Mouse (Mus musculus) liver, embryonic 12.5 days (tissue): Measurements from ENCODE around the gene Vstm2l. TPM values are rescaled to one million over a fixed set of nuclear protein-coding genes. Genes with fewer than 3 reads are reported as not detected.

Experiments
- ATAC-seq: fragments of 200-750 bp; cut with Nextera tagmentation; 2 replicates; pipeline ENCODE4 v1.8.0; 2017; ENCODE audit warnings: moderate number of reproducible peaks, mild to moderate bottlenecking, moderate library complexity
- H3K27ac ChIP-seq: fragments of 300-500 bp; sonication (generic); 2 replicates; pipeline ENCODE4 v1.5.1; 2016; ENCODE audit warnings: mild to moderate bottlenecking
- H3K27me3 ChIP-seq: fragments of 300-500 bp; sonication (generic); replicated peaks from 2 replicates; pipeline ENCODE4 v1.6.1; 2016; ENCODE audit warnings: mild to moderate bottlenecking, moderate library complexity
- H3K36me3 ChIP-seq: fragments of 300-500 bp; sonication (generic); 2 replicates; pipeline ENCODE4 v1.6.1; 2016; ENCODE audit warnings: mild to moderate bottlenecking, moderate library complexity
- H3K4me1 ChIP-seq: fragments of 300-500 bp; sonication (generic); 2 replicates; pipeline ENCODE4 v1.6.1; 2016
- H3K4me2 ChIP-seq: fragments of 300-500 bp; sonication (generic); 2 replicates; pipeline ENCODE4 v1.6.1; 2016; ENCODE audit warnings: mild to moderate bottlenecking, moderate library complexity
- H3K4me3 ChIP-seq: fragments of 300-500 bp; sonication (generic); 2 replicates; pipeline ENCODE4 v1.5.1; 2016; ENCODE audit warnings: mild to moderate bottlenecking, moderate library complexity
- H3K9ac ChIP-seq: fragments of 300-500 bp; sonication (generic); 2 replicates; pipeline ENCODE4 v1.6.1; 2016; ENCODE audit warnings: mild to moderate bottlenecking, moderate library complexity
- H3K9me3 ChIP-seq: fragments of 300-500 bp; sonication (generic); replicated peaks from 2 replicates; pipeline ENCODE4 v1.6.1; 2016; ENCODE audit warnings: mild to moderate bottlenecking, moderate library complexity
- WGBS: fragments of 180-500 bp; shearing (Covaris S2); methylation state at CpG from one replicate; pipeline ENCODE4 v1.1.7; 2016; ENCODE audit not compliant: insufficient replicate concordance; 5-methylcytosine and 5-hydroxymethylcytosine counted together
- polyA plus RNA-seq: library from polyadenylated mRNA; unstranded; fragments of >200 nt; fragmentation: Nextera tagmentation; extraction: Ambion mirVana; gene quantifications from 2 replicates; pipeline ENCODE4 v1.2.1, GENCODE M21; 2016

The Vstm2l gene
- polyA plus RNA-seq, 1 experiment from 2014 or later, result not detected

DNA sequence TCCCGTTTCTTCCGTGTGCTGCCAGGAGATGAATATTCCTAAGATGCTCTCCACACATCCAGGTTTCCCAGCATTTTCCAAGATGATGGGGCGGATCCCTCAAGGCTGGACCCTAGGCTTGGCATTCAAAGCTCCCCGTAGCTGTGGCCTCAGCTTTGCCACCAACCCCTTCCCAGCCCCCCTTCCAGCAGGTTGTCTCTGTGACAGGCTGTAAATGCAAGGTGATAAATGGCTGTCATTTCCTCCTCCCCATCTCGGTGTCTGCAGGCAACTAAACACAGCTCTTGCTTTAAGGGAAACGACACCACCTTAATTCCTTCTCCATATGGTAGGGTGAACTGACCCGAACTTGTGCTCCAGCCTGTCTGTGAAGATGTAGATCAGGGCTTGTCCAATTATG lies 61.1 kb downstream of the Vstm2l start:
- Histone ChIP-seq H3K9ac (no peak overlapping the region), H3K36me3 (0 out of 2 replicates have a peak, but pooled peaks cover 1% of the 10 kb centered on the region), H3K27me3 (peaks cover 44% of the 10 kb centered on the region), H3K4me1 (no peaks in the 10 kb centered on the region), H3K4me3 (no peak overlapping the region), H3K4me2 (no peak overlapping the region), H3K27ac (no peak overlapping the region), H3K9me3 (no peaks in the 10 kb centered on the region)
- ATAC-seq, result no peak
- WGBS, result 5% methylated on average over 7 of the region's 7 CpGs

DNA sequence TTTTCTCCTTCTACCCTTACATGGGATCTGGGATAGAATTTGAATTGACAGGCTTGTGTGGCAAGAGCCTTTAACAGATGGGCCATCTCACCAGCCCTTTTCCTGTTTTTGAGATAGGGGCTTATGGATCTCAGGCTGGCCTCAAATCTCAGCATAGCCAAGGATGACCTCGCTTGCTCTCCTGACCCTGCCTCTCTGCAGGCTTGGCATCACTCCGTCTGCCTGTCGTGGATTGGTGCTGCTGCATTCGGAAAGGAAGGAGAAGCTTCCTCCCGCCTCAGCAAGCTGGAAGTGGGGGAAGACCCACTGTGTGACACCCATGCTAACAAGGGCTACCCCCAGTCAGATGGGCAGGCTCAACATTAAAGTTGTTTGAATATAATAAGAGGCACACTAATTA lies 64.8 kb downstream of the Vstm2l start:
- 52% methylated on average over 5 of the region's 5 CpGs for WGBS
- ATAC-seq, result no peak

DNA sequence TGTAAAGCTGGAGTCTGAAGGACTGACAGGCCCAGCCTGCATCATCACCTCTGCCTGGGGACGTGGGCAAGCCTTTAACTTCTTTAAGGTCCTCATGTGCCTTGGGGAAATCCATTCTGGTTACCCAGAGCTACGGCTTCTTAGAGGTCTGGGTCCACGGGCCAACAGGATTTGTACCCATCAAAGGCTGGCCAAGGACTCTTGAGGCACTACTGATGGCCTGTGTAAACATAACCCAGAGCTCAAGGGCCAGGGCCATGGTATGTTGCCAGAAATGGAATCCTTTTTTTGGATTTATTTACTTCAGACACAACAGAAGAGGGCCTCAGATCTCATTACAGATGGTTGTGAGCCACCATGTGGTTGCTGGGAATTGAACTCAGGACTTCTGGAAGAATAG lies 68.3 kb downstream of the Vstm2l start:
- WGBS, result 82% methylated on average over 3 of the region's 3 CpGs

More for the DNA sequence above, 64.8 kb downstream of the Vstm2l start:
- no peak overlapping the region for H3K4me2 ChIP-seq
- peaks cover 23% of the 10 kb centered on the region for H3K36me3 ChIP-seq
- no peak overlapping the region for H3K4me3 ChIP-seq
- H3K27me3 ChIP-seq, result peaks cover 31% of the 10 kb centered on the region
- H3K4me1 ChIP-seq, result no peaks in the 10 kb centered on the region
- H3K9me3 ChIP-seq, result no peaks in the 10 kb centered on the region
- H3K27ac ChIP-seq, result no peak overlapping the region
- H3K9ac ChIP-seq, result no peak overlapping the region

DNA sequence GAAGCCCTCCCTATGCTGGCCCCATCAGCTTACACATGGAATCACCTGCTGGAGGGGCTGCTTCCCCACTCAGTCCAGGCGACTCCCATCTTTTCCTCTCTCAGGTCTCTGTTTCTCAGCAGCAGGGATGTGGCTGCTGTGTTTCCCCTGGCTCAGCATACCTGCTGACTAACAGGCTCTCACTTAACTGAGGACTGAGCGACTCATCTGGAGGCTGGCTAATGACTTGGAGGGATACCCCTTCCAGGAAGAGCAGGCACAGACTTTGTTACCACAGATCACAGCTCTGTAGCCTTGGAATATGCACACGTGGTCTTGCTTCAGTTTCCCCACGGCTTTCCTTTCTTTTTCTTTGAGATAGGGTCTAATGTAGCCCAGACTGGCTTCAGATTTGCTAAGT lies 68.8 kb downstream of the Vstm2l start:
- no peaks in the 10 kb centered on the region for H3K9me3 ChIP-seq
- no peak overlapping the region for H3K4me3 ChIP-seq
- no peaks in the 10 kb centered on the region for H3K27me3 ChIP-seq
- H3K4me1 ChIP-seq, result no peaks in the 10 kb centered on the region
- H3K27ac ChIP-seq, result no peak overlapping the region
- no peak for ATAC-seq
- no peak overlapping the region for H3K4me2 ChIP-seq
- no peak overlapping the region for H3K9ac ChIP-seq
- peaks cover 51% of the 10 kb centered on the region for H3K36me3 ChIP-seq
- 74% methylated on average over 4 of the region's 4 CpGs for WGBS

More for the DNA sequence above, 68.3 kb downstream of the Vstm2l start:
- 0 out of 2 replicates have a peak, but pooled peaks cover under 1% of the 10 kb centered on the region for H3K27me3 ChIP-seq
- H3K9ac ChIP-seq, result no peak overlapping the region
- H3K4me3 ChIP-seq, result no peak overlapping the region
- H3K9me3 ChIP-seq, result no peaks in the 10 kb centered on the region
- no peak overlapping the region for H3K4me2 ChIP-seq
- no peak for ATAC-seq
- H3K4me1 ChIP-seq, result no peaks in the 10 kb centered on the region
- H3K36me3 ChIP-seq, result peaks cover 47% of the 10 kb centered on the region
- H3K27ac ChIP-seq, result no peak overlapping the region

DNA sequence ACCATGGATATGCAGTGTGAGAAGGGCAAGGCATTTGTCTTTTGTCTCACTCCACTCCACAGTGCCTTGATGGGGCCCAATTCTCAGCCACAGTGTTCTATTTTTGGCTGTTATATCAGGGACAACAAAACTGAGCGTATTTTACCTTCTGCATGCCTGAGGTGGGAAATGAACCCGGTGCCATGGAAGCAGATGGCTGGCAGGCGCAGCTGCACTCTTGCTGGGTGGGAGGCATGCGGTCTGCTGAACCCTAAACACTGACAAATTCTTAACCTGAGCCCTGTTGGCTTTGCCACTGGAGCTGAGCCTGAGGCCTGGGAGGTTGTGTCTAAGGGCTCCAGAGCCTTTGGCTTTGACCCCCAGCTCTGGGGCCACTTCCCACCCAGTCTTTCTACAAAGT lies 71.2 kb downstream of the Vstm2l start:
- H3K4me2 ChIP-seq, result no peak overlapping the region
- H3K27ac ChIP-seq, result no peak overlapping the region
- 82% methylated on average over 4 of the region's 4 CpGs for WGBS
- H3K4me3 ChIP-seq, result no peak overlapping the region
- H3K9ac ChIP-seq, result no peak overlapping the region
- no peaks in the 10 kb centered on the region for H3K27me3 ChIP-seq
- peaks cover 72% of the 10 kb centered on the region for H3K36me3 ChIP-seq
- H3K4me1 ChIP-seq, result no peaks in the 10 kb centered on the region
- ATAC-seq, result no peak
- H3K9me3 ChIP-seq, result no peaks in the 10 kb centered on the region

DNA sequence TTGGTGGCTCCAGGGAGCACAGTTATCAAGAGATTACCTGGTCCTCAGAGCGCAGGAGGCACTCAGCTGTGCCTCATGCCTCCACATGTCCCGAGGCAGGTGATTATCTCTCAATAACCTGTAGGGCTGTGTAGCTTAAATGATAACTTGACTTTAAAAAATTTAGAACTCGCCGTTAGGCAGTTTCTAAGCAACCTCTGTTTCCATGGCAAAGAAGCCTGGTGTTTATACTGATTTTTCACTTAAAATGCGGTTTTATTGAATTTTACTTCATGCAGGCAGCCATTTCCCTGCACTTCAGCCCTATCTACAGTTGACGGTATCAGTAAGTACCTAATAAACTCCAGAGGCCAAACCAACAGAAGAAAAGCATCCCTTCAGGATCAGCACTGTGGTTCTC lies 71.8 kb downstream of the Vstm2l start:
- Histone ChIP-seq H3K4me3 (no peak overlapping the region), H3K4me1 (no peaks in the 10 kb centered on the region), H3K4me2 (no peak overlapping the region), H3K36me3 (peaks cover 72% of the 10 kb centered on the region), H3K9me3 (no peaks in the 10 kb centered on the region), H3K9ac (no peak overlapping the region), H3K27ac (no peak overlapping the region), H3K27me3 (no peaks in the 10 kb centered on the region)
- ATAC-seq, result no peak
- WGBS, result 71% methylated on average over 6 of the region's 6 CpGs

DNA sequence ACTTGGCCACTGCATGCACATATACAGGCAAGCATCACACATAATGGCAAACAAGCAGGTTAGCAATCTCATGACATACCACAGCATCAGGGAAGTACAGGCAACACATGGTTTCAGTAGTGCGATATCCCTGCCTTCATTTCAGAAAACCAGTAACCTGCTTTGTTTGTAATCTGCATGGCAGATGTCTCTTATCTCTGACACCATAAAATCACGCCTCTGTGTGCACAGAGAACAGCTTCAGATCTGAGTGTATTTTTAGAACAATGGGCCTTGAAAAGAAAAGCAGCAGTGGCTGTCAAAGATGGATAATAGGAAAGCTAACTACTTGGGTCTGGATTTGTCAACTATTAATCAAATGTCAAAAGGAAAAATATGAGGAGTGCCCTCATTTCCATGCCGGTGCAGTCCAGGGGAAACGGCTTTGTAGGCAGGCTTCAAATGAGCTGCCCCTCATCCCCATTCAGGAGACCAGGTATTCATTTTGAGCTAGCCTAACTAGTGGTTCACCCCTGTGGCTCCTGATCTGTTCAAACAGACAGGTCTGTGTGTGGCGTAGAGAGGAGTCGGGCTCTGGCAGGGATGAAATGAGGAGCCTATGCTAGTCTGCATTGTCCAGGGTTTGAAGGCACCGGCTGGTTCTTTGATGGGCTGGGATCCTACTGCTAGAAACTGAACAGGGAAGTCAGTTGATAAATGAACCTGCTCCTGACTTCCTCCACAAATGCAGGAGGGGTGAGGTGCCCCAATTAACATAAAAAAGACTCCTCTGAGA lies 74.2 kb downstream of the Vstm2l start:
- Histone ChIP-seq H3K9ac (no peak overlapping the region), H3K4me1 (no peaks in the 10 kb centered on the region), H3K36me3 (peaks cover 80% of the 10 kb centered on the region), H3K4me2 (no peak overlapping the region), H3K27ac (no peak overlapping the region), H3K4me3 (no peak overlapping the region), H3K9me3 (no peaks in the 10 kb centered on the region), H3K27me3 (no peaks in the 10 kb centered on the region)
- no peak for ATAC-seq
- WGBS, result 70% methylated on average over 7 of the region's 7 CpGs

DNA sequence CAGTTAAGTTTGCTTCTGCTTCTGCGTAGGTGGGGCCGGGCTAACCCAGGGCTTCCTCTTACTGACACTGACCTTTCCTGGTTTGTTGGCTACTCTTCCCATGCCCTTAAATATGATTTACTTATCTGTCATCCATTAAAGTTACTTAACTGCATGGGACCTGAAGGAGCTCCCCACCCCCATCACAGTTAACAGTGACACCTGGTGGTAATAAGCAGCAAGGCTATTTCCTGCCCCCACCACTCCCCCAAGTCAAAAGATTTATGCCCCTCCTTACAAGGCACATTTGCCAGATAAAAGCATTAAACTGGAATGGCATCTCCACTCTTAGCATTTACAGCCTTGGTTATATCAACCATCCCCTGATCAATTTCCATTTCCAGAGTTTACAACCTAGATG lies 75.5 kb downstream of the Vstm2l start:
- Histone ChIP-seq H3K4me2 (no peak overlapping the region), H3K4me3 (no peak overlapping the region), H3K9ac (no peak overlapping the region), H3K27ac (no peak overlapping the region), H3K27me3 (no peaks in the 10 kb centered on the region), H3K36me3 (peaks cover 92% of the 10 kb centered on the region), H3K4me1 (no peaks in the 10 kb centered on the region), H3K9me3 (no peaks in the 10 kb centered on the region)
- 80% methylated on average over 2 of the region's 2 CpGs for WGBS
- ATAC-seq, result no peak

DNA sequence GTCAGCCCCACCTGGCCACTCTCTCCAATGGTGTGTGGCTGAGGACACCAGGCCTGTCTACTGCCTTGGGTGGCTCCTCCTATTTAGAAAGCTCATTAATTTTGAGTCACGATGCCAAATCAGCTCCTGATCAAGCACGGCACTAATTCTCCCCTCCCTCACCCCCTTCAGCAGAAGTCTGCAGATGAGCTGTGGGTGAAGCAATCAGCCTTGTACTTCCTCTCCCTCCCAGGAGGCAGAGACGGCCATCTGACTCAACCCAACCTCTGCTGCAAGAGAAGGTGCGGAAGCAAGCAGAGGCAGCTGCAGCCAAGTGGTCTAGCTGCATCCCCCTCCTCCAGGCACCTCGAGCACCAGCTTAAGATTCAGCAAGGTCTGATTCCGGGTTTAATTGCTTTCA lies 76.6 kb downstream of the Vstm2l start:
- Histone ChIP-seq H3K4me1 (no peaks in the 10 kb centered on the region), H3K27ac (no peak overlapping the region), H3K36me3 (peaks cover 93% of the 10 kb centered on the region), H3K27me3 (no peaks in the 10 kb centered on the region), H3K4me3 (no peak overlapping the region), H3K4me2 (no peak overlapping the region), H3K9ac (no peak overlapping the region), H3K9me3 (no peaks in the 10 kb centered on the region)
- no peak for ATAC-seq
- WGBS, result 49% methylated on average over 6 of the region's 6 CpGs

DNA sequence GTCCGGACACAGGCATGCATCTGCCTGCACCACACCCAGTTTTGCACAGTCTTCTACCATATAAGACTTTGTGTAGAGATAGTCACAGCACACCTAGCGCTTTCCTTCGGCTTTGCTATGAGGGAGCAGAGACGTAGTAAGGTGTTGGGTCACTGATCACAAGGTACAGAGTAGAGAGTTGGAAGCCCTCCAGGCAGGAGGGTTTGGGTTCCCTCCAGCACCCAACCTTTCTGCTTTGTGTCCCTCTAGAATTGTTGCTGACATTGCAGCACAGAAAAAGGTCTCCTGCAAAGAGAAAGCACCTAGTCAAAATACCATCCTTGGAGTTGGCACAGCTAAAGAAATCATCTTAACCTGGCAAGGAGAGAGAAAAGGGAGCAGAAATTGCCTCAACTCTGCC lies 78.0 kb downstream of the Vstm2l start:
- Histone ChIP-seq H3K9me3 (no peaks in the 10 kb centered on the region), H3K4me1 (no peaks in the 10 kb centered on the region), H3K27ac (no peak overlapping the region), H3K9ac (no peak overlapping the region), H3K4me3 (no peak overlapping the region), H3K36me3 (peaks cover 96% of the 10 kb centered on the region), H3K27me3 (no peaks in the 10 kb centered on the region), H3K4me2 (no peak overlapping the region)
- ATAC-seq, result no peak
- 85% methylated on average over 4 of the region's 4 CpGs for WGBS
